Mouse (Mus musculus): ENCODE results near the gene Repin1.

The Repin1 gene

GRCm38 (mm10) chr6:48593158-48594042 is at the start of gene Repin1, which contains the start of gene Gm44965:
Gene Repin1, plus strand, starts transcription at chr6:48593883.
Gene Gm44965, plus strand, starts transcription at chr6:48593941.
- peak; percentile 94 for DNase-seq (ENCODE audit: low read depth)

GRCm38 (mm10) chr6:48545251-48545650 is 48.4 kb upstream of the Repin1 start:
- DNase-seq (ENCODE audit: low read depth): no peak

DNA sequence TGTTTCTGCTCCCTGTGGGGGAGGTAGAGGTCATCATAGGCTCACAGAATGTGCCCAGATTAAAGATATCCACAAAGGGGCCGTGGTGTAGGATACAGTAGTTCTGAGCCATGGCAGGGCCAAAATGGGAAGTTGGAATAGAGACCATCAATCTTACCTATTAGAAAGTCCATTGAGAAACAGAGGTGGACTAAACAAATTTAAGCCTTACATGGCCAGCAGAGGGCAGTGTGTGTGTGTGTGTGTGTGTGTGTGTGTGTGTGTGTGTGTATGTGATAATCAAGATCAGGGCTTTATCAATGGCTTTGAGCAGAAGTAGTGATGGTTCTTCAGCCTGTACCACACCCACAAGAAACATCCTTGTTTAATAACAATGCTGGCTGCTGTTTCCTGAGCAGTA is 47.4 kb upstream of the Repin1 start:
- peak; percentile 56 for DNase-seq (ENCODE audit: low read depth)

GRCm38 (mm10) chr6:48546858-48547257 is 46.8 kb upstream of the Repin1 start:
- no peak for DNase-seq (ENCODE audit: low read depth)

DNA sequence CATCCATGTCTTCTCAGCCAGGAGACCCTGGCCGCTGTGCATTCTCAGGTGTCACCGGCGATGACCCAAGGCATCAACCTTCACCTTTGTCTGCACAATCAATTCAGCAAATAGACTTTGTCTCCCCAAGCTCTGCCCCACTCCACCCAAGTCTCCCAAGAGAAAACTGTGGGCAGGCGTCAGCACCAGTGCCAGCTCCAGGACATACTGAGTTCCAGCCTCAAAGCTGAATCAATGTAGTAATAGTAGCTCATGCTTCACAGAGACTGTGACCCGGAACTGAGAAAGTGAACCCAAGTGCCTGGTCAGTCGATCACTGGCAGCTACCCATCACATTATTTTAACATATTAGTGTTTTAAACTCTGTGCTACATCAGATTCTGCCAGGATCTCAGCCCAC is 45.4 kb upstream of the Repin1 start:
- DNase-seq (ENCODE audit: low read depth): no peak

DNA sequence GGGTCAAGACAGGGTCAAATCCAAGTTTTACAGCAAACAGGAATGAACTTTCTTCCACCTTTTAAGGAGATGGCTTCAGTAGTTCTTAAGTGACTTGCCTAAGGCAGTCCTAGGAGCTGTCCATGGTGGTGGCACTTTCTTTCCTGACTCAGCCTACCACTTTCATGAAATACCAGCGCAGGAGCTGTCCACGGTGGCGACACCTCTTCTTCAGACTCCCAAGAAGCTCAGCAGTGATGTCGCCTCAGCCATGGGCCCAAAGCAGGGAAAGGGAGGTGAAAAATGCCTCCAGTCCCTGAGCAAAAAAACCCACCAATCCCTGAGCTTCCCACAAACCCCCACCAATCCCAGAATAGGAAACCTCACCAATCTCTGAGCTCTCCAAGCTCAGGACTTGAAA is 40.8 kb upstream of the Repin1 start:
- DNase-seq (ENCODE audit: low read depth): peak; percentile 94

DNA sequence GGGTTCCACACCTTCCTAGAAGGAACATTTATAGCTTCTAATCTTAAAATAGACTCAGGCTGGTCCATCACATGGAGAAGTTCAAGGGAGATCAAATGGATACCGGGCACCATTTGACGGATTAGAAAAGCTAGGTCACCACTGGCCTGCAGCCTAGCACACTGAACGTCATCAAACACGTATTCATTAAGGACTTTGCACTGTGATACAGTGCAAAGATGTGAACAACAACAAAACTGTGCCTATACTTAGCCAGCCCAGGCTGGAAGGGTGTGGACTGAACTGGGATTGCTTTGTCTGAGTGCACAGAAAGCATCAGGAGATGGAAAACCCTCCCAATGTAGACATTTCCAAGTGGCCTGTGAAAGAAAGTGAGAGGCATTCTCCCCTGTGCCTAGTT is 39.9 kb upstream of the Repin1 start:
- no peak for DNase-seq (ENCODE audit: low read depth)

DNA sequence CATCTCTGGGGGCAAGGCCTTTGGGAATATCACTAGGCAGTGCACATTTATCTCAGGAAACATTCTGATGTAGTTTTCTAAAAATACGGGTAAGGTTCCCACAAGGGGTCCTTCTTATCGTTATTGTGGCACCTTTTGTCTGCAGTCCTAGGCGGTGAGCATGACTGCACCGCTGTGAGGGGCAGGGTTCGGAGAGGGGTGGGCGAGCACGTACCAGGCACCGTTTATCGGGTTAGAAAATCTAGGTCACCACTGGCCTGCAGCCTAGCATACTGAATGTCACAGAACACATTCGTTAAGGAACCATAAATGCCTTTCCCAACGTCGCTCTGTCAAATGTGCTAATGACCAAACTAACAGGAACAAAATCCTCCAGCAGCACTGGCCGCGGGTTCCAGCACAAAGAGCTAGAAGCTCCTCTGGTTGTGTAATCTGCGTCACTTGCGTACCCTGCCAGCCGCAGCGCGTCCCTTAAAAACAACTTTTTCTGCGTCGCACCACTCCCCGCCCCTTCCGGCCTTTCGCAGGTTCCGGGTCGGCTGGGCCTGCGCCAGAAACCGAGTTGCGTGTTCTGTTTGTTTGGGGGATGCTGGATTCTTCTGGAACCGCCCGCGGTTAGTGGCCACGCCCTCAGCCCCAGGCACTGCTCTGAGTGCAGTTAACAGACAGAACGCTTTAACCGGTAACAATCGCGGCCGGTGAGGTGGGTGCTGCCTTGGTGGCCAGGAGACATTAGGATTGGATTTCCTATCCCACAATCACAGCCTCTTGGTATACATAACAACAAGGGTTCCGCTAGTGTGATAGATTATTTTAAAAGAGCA is 39.2 kb upstream of the Repin1 start, which contains the start of gene Lrrc61:
Lrrc61 (plus strand) TSS at position 517 of the 824 bp plus-strand sequence.
- peak; percentile 96 for DNase-seq (ENCODE audit: low read depth)

DNA sequence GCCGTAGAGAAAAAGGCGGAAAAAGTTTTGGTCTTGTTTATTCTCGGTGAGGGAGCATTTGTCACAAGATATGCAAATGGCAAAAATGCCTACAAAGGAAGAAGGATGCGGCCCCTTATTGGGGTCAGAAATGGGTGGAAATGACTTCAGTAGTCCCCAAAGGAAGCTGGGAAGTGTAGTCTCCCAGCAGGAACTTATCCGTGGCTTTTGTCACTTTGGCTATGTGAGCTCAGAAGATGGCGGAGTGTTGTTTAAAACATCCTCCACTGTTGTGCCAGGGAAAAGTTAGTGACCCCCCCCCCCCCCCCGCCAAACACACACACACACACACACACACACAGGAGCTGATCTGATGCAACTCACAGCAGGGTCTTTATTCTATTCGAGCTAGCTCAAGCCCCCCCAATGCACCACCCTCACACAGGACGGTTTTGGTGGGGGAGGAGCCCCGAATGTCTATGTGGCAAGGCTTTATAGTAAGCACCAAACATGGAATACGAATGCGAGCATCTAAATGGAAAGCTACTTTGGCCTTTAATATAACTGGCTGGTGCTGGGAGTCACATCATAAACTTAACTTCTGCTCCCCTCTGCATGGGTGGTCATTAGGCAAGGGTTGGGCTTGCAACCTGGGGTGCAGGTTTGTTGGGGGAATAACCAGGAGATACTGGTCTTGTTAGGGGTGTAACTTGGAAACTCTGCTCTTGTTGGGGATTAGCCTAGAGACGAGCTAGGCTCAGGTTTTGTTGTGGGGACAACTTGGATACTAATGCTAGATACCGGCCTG is 38.4 kb upstream of the Repin1 start:
- DNase-seq (ENCODE audit: low read depth): peak; percentile 84

GRCm38 (mm10) chr6:48555956-48556355 is 37.7 kb upstream of the Repin1 start:
- no peak for DNase-seq (ENCODE audit: low read depth)

DNA sequence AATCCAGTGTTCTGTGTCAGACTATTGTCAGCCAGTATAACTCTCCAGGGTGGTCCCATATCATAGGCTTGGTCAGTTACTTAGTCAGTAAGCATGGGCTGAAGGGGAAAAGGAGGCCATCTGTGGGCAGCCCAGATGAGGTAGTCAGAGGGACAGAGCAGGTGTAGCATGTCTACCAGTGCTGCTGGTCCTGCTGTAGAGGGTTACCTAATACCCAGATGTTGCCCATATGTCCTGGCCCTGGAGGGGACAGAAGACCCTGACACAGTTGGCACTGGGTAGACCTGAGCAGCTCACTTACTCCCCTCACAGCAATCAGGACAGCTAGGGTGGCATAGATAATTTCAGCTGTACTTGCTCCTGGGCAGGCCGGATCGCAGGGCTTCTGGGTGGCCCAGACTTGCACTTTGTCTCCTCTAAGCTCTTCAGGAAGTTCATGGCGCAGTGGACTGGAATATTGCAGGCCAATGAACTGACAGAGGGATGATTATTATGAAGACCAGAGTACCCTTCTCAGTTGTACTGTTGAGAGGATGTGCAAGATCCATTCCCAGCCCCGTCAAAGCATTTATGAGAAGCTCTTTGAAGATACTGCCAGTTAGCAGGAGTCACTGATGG is 27.9 kb upstream of the Repin1 start:
- DNase-seq (ENCODE audit: low read depth): no peak

DNA sequence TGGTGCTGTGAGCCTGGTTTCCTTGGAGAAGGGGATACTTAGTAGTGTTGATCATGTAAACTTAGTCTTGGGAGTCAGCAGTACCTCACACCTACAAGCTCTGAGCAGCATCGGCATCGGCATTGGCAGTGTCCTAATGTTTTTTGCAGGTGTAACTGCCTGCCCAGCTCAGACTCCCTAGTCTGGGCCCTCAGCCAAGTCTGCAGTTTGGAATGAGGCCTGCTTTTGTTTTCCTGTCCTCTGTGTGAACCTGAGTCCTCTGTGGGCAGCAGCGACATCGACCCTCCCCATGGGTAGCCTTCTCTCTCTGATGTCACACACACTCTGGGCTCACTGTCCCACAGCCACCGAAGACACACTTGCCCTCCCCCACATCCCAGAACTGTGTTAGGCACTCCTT is 27.4 kb upstream of the Repin1 start:
- no peak for DNase-seq (ENCODE audit: low read depth)

GRCm38 (mm10) chr6:48568036-48568984 is 25.4 kb upstream of the Repin1 start:
- DNase-seq (ENCODE audit: low read depth): no peak

- DNase-seq (ENCODE audit: low read depth): no peak
Observed at GRCm38 (mm10) chr6:48569065-48569807, 24.4 kb upstream of the Repin1 start.

- DNase-seq (ENCODE audit: low read depth): no peak
Observed at GRCm38 (mm10) chr6:48572014-48572413, 21.7 kb upstream of the Repin1 start.

DNA sequence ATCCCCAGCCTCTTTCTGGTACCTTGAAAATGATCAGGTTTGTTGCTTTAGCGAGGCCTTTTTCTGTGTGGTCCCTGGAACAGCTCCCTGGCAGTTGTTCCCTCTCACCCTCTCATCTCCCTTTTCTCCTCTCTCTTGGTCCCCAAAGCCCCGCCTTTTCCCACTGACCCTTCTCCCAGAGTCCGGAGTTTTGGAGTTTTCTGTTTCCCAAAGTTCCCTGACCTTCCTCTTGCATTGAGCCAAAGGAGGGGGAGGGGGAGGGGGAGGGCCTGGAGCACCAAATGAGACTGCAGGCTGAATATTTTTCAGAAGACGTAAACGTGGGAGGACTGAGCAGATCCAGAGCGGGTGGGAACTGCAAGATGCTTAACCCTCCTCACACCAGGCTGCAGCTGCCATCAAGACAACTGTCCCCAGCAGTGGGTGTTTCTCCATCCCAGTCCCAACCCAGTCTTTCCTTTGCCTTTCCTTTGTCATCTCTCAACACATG is 21.1 kb upstream of the Repin1 start, which contains the start of gene Rarres2:
Rarres2 (minus strand) TSS at position 218 of the 490 bp plus-strand sequence.
- DNase-seq (ENCODE audit: low read depth): no peak

DNA sequence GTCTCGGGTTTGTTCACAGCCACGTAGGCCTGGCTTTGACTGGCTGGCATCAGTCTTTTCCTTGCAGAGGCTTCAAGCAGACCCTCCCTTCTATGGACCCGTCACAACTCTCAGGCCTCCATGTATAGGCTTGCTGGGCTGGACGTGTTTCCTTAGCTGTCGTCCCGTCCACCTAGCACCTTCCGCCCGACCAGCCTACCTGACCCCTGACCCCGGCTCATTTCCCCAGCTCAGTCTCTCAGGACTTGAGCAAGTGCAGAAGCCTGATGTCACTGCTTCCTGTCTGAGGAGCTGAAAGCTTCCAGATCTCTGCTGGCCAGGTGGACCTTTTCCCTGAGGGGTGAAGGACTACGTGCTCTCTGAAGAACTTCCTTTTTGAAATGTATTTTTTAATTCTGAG is 20.4 kb upstream of the Repin1 start:
- DNase-seq (ENCODE audit: low read depth): no peak

DNA sequence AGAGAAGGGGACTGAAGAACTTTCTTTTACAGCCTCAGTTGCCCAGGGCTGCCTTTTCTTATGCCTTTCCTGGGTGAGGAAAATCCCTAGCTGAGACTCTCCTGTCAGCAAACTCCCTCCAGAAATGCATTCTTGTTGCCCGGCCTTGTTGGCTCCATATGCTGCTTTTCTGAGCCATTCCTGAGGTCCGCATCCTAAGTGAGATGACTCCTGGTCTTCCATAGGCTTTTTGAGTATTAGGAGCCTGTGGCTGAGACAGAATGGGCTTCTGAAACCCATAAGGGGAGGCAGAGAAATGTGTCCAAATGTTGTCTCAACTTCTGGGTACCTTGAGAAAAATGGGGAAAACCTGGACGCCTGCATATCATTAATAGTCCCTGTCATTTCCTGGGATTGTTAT is 19.7 kb upstream of the Repin1 start:
- no peak for DNase-seq (ENCODE audit: low read depth)

DNA sequence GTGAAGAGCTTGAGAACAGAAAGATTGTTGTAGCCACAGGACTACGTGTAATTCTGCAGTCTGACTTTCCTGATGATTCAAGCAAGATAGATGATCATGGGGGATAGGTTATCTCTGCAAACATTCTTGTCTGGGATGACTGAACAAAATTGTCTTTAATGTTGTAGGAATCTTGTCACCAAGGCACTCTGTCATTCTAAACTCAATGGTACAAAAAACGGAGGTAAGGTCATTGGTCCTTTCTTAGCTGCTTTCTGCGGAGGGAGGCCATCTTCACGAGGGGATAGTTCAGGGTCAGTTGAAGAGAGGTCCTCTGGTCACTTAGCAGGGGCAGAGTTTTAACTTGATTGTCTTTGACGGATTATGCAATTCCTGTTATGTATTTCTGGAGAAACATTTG is 14.9 kb upstream of the Repin1 start:
- no peak for DNase-seq (ENCODE audit: low read depth)
